Mouse (Mus musculus): ENCODE data around the gene Homer1.

Homer1 gene

GRCm38 (mm10) chr13:93338394-93338793 is 39.0 kb downstream of the Homer1 start:
- DNase-seq (ENCODE audit: low read depth, low spot score) = no peak

- no peak for DNase-seq (ENCODE audit: low read depth, low spot score)
Observed at GRCm38 (mm10) chr13:93340555-93341278, 41.3 kb downstream of the Homer1 start.

GRCm38 (mm10) chr13:93342641-93343040 is 43.2 kb downstream of the Homer1 start:
- DNase-seq (ENCODE audit: low read depth, low spot score) = no peak

- no peak for DNase-seq (ENCODE audit: low read depth, low spot score)
Observed at GRCm38 (mm10) chr13:93344395-93344794, 45.0 kb downstream of the Homer1 start.

GRCm38 (mm10) chr13:93345854-93346253 is 46.4 kb downstream of the Homer1 start:
- no peak for DNase-seq (ENCODE audit: low read depth, low spot score)

- DNase-seq (ENCODE audit: low read depth, low spot score) = no peak
Observed at GRCm38 (mm10) chr13:93352030-93352429, 52.6 kb downstream of the Homer1 start.

GRCm38 (mm10) chr13:93354420-93355278 is 55.2 kb downstream of the Homer1 start:
- no peak for DNase-seq (ENCODE audit: low read depth, low spot score)

GRCm38 (mm10) chr13:93355279-93355587 is 55.8 kb downstream of the Homer1 start:
- DNase-seq (ENCODE audit: low read depth, low spot score) = no peak

GRCm38 (mm10) chr13:93358522-93358921 is 59.1 kb downstream of the Homer1 start:
- DNase-seq (ENCODE audit: low read depth, low spot score) = no peak

GRCm38 (mm10) chr13:93367555-93367954 is 68.1 kb downstream of the Homer1 start:
- DNase-seq (ENCODE audit: low read depth, low spot score) = no peak

GRCm38 (mm10) chr13:93368812-93369584 is 69.6 kb downstream of the Homer1 start:
- no peak for DNase-seq (ENCODE audit: low read depth, low spot score)

GRCm38 (mm10) chr13:93374457-93374856 is 75.0 kb downstream of the Homer1 start:
- DNase-seq (ENCODE audit: low read depth, low spot score) = no peak

- no peak for DNase-seq (ENCODE audit: low read depth, low spot score)
Observed at GRCm38 (mm10) chr13:93378493-93378892, 79.1 kb downstream of the Homer1 start.

- DNase-seq (ENCODE audit: low read depth, low spot score) = no peak
Observed at GRCm38 (mm10) chr13:93380399-93381063, 81.1 kb downstream of the Homer1 start.

GRCm38 (mm10) chr13:93381301-93381700 is 81.9 kb downstream of the Homer1 start:
- DNase-seq (ENCODE audit: low read depth, low spot score) = no peak

GRCm38 (mm10) chr13:93383092-93383491 is 83.7 kb downstream of the Homer1 start:
- no peak for DNase-seq (ENCODE audit: low read depth, low spot score)

GRCm38 (mm10) chr13:93383620-93384019 is 84.2 kb downstream of the Homer1 start:
- DNase-seq (ENCODE audit: low read depth, low spot score) = no peak

GRCm38 (mm10) chr13:93384481-93384880 is 85.0 kb downstream of the Homer1 start:
- no peak for DNase-seq (ENCODE audit: low read depth, low spot score)

GRCm38 (mm10) chr13:93385147-93385546 is 85.7 kb downstream of the Homer1 start:
- no peak for DNase-seq (ENCODE audit: low read depth, low spot score)

GRCm38 (mm10) chr13:93387440-93387839 is 88.0 kb downstream of the Homer1 start:
- no peak for DNase-seq (ENCODE audit: low read depth, low spot score)

GRCm38 (mm10) chr13:93388594-93389241 is 89.3 kb downstream of the Homer1 start:
- DNase-seq (ENCODE audit: low read depth, low spot score) = no peak
